Mouse (Mus musculus) liver, adult 2 months (tissue): ENCODE data around the gene Prpsap1.

ENCODE experiments used
- CTCF ChIP-seq: fragments of 200-500 bp; IDR thresholded peaks from 2 replicates; pipeline ENCODE4 v1.5.1; 2011; ENCODE audit warnings: low read depth, low read length, control low read depth
- POLR2A ChIP-seq: fragments of 200-500 bp; IDR thresholded peaks from 2 replicates; pipeline ENCODE4 v1.6.1; 2011; ENCODE audit warnings: low read length, control low read depth; ENCODE audit not compliant: insufficient read depth; ENCODE audit errors: extremely low read depth

DNA sequence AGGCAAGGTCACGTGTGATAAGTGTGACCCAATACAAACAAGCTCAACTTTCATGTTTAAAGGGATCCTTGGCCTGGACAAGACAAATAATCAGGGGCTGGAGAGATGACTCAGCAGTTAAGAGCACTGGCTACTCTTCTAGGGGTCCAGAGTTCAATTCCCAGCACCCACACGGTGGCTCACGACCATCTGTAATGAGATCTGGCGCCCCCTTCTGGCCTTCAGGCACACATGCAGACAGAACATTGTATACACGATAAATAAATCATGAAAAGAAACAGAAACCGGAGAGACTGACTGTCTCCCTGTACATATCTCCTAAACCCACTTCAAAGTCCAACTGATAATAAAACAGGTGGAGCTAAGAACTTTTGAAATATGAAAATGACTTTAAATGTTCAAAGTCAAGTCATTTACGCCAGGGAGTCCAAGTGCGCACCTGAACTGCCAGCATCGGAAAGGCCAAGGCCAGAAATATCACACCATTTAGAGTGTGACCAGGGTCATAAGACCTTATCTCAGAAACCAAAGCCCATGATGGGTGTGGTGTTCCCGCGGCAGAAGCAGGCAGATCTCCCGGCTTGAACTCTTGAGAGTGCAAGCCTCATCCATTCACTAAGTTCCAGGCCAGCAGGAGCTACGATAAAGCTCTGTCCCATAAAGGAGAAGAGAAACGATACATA is 5.2 kb downstream of the Prpsap1 start:
- peak; percentile 76 for TF ChIP-seq CTCF
- TF ChIP-seq POLR2A = no peak
